Mouse (Mus musculus): ENCODE results near the gene Serpinb6a. TPM values are rescaled to one million over a fixed set of nuclear protein-coding genes. Genes with fewer than 3 reads are reported as not detected.
A peak's percentile ranks its signal among the peaks of the same experiment; 100 is the strongest.
"Not testable (repeated sequence)": the region's sequence is repeated elsewhere in the genome, so short reads cannot be mapped to it uniquely, and the experiment has no call there.

Serpinb6a gene
- polyA plus RNA-seq, 1 experiment from 2014 or later = 85.1 TPM

- no peak for ATAC-seq (replicated peaks; ENCODE audit: low FRiP score, low read depth)
These were observed 60.3 kb downstream of the Serpinb6a start for GRCm38 (mm10) chr13:33942212-33942779.

GRCm38 (mm10) chr13:33941288-33941808 lies 61.2 kb downstream of the Serpinb6a start:
- Histone ChIP-seq H3K4me2 (ENCODE audit: low read length) (no peak overlapping the region), H3K4me3 (replicated peaks; ENCODE audit: low read depth, low read length) (no peak overlapping the region), H3K4me1 (replicated peaks; ENCODE audit: insufficient read depth, low read length) (no peaks in the 10 kb centered on the region), H3K27ac (no peak overlapping the region), H3K36me3 (ENCODE audit: insufficient read depth, low read length) (no peaks in the 10 kb centered on the region), H3K9ac (ENCODE audit: low read depth, low read length) (no peak overlapping the region), H3K9me3 (replicated peaks; ENCODE audit: low read length) (no peaks in the 10 kb centered on the region), H3K27me3 (ENCODE audit: insufficient read depth, low read length) (no peaks in the 10 kb centered on the region)
- TF ChIP-seq CTCF (IDR thresholded peaks at IDR 0.05; ENCODE audit: low read depth) = no peak
- 90% methylated on average over 5 of the region's 5 CpGs for WGBS
- no peak for DNase-seq (ENCODE audit: low spot score)
- no peak for ATAC-seq (replicated peaks; ENCODE audit: low FRiP score, low read depth)

More at GRCm38 (mm10) chr13:33942212-33942779, 60.3 kb downstream of the Serpinb6a start:
- Histone ChIP-seq H3K4me1 (replicated peaks; ENCODE audit: insufficient read depth, low read length) (no peaks in the 10 kb centered on the region), H3K9ac (ENCODE audit: low read depth, low read length) (no peak overlapping the region), H3K9me3 (replicated peaks; ENCODE audit: low read length) (no peaks in the 10 kb centered on the region), H3K4me2 (ENCODE audit: low read length) (no peak overlapping the region), H3K4me3 (replicated peaks; ENCODE audit: low read depth, low read length) (no peak overlapping the region), H3K27me3 (ENCODE audit: insufficient read depth, low read length) (no peaks in the 10 kb centered on the region), H3K27ac (no peak overlapping the region), H3K36me3 (ENCODE audit: insufficient read depth, low read length) (no peaks in the 10 kb centered on the region)
- peak; percentile 20 for DNase-seq (ENCODE audit: low spot score)
- WGBS = 28% methylated on average over 4 of the region's 4 CpGs
- peak; percentile 64 for TF ChIP-seq CTCF (IDR thresholded peaks at IDR 0.05; ENCODE audit: low read depth)

GRCm38 (mm10) chr13:33937587-33937986 lies 65.0 kb downstream of the Serpinb6a start:
- not testable (repeated sequence) for DNase-seq (ENCODE audit: low spot score); ATAC-seq (replicated peaks; ENCODE audit: low FRiP score, low read depth); H3K4me1 ChIP-seq (replicated peaks; ENCODE audit: insufficient read depth, low read length); H3K36me3 ChIP-seq (ENCODE audit: insufficient read depth, low read length); H3K27me3 ChIP-seq (ENCODE audit: insufficient read depth, low read length); H3K9ac ChIP-seq (ENCODE audit: low read depth, low read length); H3K27ac ChIP-seq; H3K4me3 ChIP-seq (replicated peaks; ENCODE audit: low read depth, low read length); H3K4me2 ChIP-seq (ENCODE audit: low read length); H3K9me3 ChIP-seq (replicated peaks; ENCODE audit: low read length)

GRCm38 (mm10) chr13:33937151-33937550 lies 65.4 kb downstream of the Serpinb6a start:
- Histone ChIP-seq H3K36me3 (ENCODE audit: insufficient read depth, low read length) (no peaks in the 10 kb centered on the region), H3K4me2 (ENCODE audit: low read length) (no peak overlapping the region), H3K27me3 (ENCODE audit: insufficient read depth, low read length) (no peaks in the 10 kb centered on the region), H3K4me3 (replicated peaks; ENCODE audit: low read depth, low read length) (no peak overlapping the region), H3K4me1 (replicated peaks; ENCODE audit: insufficient read depth, low read length) (peaks cover 4% of the 10 kb centered on the region; the same call in 1 of the 2 replicates), H3K9ac (ENCODE audit: low read depth, low read length) (no peak overlapping the region), H3K27ac (no peak overlapping the region), H3K9me3 (replicated peaks; ENCODE audit: low read length) (no peaks in the 10 kb centered on the region)
- DNase-seq (ENCODE audit: low spot score) (no peak), ATAC-seq (replicated peaks; ENCODE audit: low FRiP score, low read depth) (no peak)
- 92% methylated on average over 5 of the region's 5 CpGs for WGBS
- no peak for TF ChIP-seq CTCF (IDR thresholded peaks at IDR 0.05; ENCODE audit: low read depth)

GRCm38 (mm10) chr13:33935465-33936181 lies 67.0 kb downstream of the Serpinb6a start:
- H3K36me3 ChIP-seq (ENCODE audit: insufficient read depth, low read length) = no peaks in the 10 kb centered on the region
- H3K9me3 ChIP-seq (replicated peaks; ENCODE audit: low read length) = no peaks in the 10 kb centered on the region
- H3K4me2 ChIP-seq (ENCODE audit: low read length) = peak overlapping the region; percentile 86
- H3K9ac ChIP-seq (ENCODE audit: low read depth, low read length) = peak overlapping the region; percentile 83
- H3K4me3 ChIP-seq (replicated peaks; ENCODE audit: low read depth, low read length) = peak overlapping the region; percentile 72
- no peak for TF ChIP-seq CTCF (IDR thresholded peaks at IDR 0.05; ENCODE audit: low read depth)
- H3K27ac ChIP-seq = peak overlapping the region; percentile 78
- peaks cover 4% of the 10 kb centered on the region; the same call in 1 of the 2 replicates for H3K4me1 ChIP-seq (replicated peaks; ENCODE audit: insufficient read depth, low read length)
- DNase-seq (ENCODE audit: low spot score) (peak; percentile 87), ATAC-seq (replicated peaks; ENCODE audit: low FRiP score, low read depth) (peak; percentile 92)
- no peaks in the 10 kb centered on the region for H3K27me3 ChIP-seq (ENCODE audit: insufficient read depth, low read length)
- 1% methylated on average over 44 of the region's 44 CpGs for WGBS

- Histone ChIP-seq H3K4me3 (replicated peaks; ENCODE audit: low read depth, low read length) (peak overlapping the region; percentile 72), H3K4me2 (ENCODE audit: low read length) (peak overlapping the region; percentile 86), H3K9ac (ENCODE audit: low read depth, low read length) (peak overlapping the region; percentile 83; the same call in 1 of the 2 replicates), H3K36me3 (ENCODE audit: insufficient read depth, low read length) (no peaks in the 10 kb centered on the region), H3K27me3 (ENCODE audit: insufficient read depth, low read length) (no peaks in the 10 kb centered on the region), H3K27ac (no peak overlapping the region), H3K9me3 (replicated peaks; ENCODE audit: low read length) (no peaks in the 10 kb centered on the region), H3K4me1 (replicated peaks; ENCODE audit: insufficient read depth, low read length) (peaks cover 4% of the 10 kb centered on the region; the same call in 1 of the 2 replicates)
- no peak for TF ChIP-seq CTCF (IDR thresholded peaks at IDR 0.05; ENCODE audit: low read depth)
- ATAC-seq (replicated peaks; ENCODE audit: low FRiP score, low read depth) (no peak), DNase-seq (ENCODE audit: low spot score) (peak; percentile 63)
- WGBS = 39% methylated on average over 6 of the region's 6 CpGs
These were observed 67.9 kb downstream of the Serpinb6a start for GRCm38 (mm10) chr13:33934743-33935142.

Measured in kidney, postnatal 0 days (tissue).